Mouse (Mus musculus): ENCODE results near the gene Tcf12. TPM values are rescaled to one million over a fixed set of nuclear protein-coding genes. Genes with fewer than 3 reads are reported as not detected.
A peak's percentile ranks its signal among the peaks of the same experiment; 100 is the strongest.

The Tcf12 gene
- total RNA-seq (2014; rRNA removed) (58.8 and 71.5 TPM in 2 replicates), polyA plus RNA-seq (2015; fragmentation: Nextera tagmentation; extraction: Ambion mirVana) (23.6 and 32.4 TPM in 2 replicates)

DNA sequence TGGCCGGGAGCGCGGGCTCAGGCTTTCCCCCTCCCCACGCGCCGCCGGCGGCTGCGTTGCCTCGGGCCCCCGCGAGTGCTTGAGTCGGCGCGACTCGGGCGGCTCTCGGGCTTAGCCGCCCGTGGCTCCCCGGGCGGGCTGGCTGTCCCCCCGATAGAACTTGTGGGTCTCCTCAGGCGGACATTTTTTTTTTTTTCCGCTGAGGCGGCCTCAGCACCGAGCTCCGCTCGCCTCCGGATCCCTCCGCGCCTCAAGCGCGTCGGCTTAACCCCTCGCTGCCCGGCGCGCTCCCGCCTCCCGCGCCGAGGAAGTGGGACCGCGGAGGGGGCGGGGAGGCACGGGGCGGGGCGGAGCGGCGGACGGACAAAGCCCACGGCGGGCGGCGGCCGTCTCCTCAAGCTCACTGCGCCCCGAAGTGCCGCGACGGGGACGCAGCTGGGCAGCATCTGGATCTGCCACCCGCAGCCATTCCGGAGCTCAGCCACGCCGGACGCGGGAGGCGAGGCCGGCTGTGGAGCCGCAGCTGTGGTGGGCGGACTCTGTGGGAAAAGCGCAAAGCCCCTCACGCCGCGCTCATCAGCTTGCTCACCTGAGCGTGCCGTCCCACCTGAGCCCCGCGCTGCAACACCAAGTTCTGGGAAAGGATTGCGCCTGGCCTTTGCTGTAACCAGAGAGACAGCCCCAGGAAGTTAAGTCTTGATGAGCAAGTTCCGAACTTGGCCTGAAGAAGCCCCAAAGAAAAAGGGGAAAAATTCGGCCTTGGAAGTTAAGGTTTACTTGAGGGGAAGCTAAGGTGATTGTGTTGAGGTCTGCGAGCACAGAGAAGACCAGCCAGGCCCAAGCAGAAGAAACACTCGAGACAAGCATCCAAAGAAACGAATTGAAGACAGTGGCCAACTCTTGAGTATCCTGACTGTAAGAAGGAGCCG lies at the start of gene Tcf12:
TSS of gene Tcf12 (minus strand) at position 250 of the 929 bp plus-strand sequence.
- Histone ChIP-seq H3K4me3 (ENCODE audit: low read depth, low read length) (peak within 1 kb of the TSS; percentile 91), H3K9me3 (ENCODE audit: low read length) (no peaks in the 10 kb centered on the region)
- 3% methylated on average over 85 of the region's 88 CpGs for WGBS

DNA sequence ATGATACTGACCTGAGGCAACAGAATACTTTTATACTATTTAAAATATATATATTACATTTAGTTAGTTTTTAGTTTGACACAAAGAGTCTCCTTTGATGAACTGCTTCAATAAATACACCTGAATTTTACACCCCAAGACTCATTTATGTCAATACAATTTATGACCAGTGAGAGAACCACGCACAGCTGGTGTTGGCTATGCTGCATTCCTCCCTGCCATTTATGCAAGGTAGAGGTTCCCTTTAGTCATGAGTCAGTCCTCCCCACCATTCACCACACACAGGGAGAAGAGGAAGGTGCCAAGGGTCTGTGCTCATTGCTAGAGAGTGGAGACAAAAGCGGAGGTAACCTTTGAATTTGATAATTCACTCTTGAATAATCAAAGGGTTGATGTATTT lies 46.7 kb upstream of the Tcf12 start:
- H3K9ac ChIP-seq: no peak overlapping the region
- H3K4me2 ChIP-seq (ENCODE audit: low read depth): no peak overlapping the region
- no peak for TF ChIP-seq CTCF (IDR thresholded peaks at IDR 0.05; ENCODE audit: low read depth)
- peaks cover 3% of the 10 kb centered on the region; the same call in 1 of the 2 replicates for H3K4me1 ChIP-seq (ENCODE audit: insufficient read depth)
- no peak overlapping the region for H3K27ac ChIP-seq (ENCODE audit: low read depth, low read length)
- H3K36me3 ChIP-seq (ENCODE audit: insufficient read depth): no peaks in the 10 kb centered on the region
- no peaks in the 10 kb centered on the region for H3K9me3 ChIP-seq (ENCODE audit: low read length)
- ATAC-seq (no peak), DNase-seq (no peak)
- WGBS: 75% methylated on average over 2 of the region's 2 CpGs
- no peak overlapping the region for H3K4me3 ChIP-seq (ENCODE audit: low read depth, low read length)
- H3K27me3 ChIP-seq (ENCODE audit: insufficient read depth, low read length): no peaks in the 10 kb centered on the region

More for the DNA sequence above, at the start of gene Tcf12:
- no peak for TF ChIP-seq CTCF (IDR thresholded peaks at IDR 0.05; ENCODE audit: low read depth)
- no peaks in the 10 kb centered on the region for H3K36me3 ChIP-seq (ENCODE audit: insufficient read depth)
- H3K4me2 ChIP-seq (ENCODE audit: low read depth): peak within 1 kb of the TSS; percentile 64
- ATAC-seq: peak; percentile 83
- H3K27ac ChIP-seq (ENCODE audit: low read depth, low read length): peak within 1 kb of the TSS; percentile 95
- H3K27me3 ChIP-seq (ENCODE audit: insufficient read depth, low read length): no peaks in the 10 kb centered on the region
- H3K9ac ChIP-seq: peak within 1 kb of the TSS; percentile 95
- DNase-seq: peak; percentile 96
- H3K4me1 ChIP-seq (ENCODE audit: insufficient read depth): no peaks in the 10 kb centered on the region; the same call in 1 of the 2 replicates

DNA sequence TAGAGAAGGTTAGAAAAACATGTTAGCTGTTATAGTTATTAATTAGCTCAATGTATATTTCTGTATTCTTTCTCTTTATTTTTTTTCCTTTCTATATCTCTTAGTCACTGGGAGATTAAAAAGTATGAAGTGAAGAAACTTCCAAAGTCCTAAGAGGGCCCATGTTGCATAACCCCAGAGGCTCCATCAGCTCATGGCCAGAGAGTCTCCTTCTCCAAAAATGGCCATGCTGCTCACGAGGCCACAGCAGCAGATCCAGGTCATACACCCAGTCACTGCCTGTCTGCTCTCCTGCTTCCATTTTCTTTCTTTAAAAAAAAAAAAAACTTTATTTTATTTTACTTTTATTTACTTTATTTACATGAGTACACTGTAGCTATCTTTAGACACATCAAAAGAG lies 45.4 kb upstream of the Tcf12 start:
- Histone ChIP-seq H3K9me3 (ENCODE audit: low read length) (no peaks in the 10 kb centered on the region), H3K27me3 (ENCODE audit: insufficient read depth, low read length) (no peaks in the 10 kb centered on the region), H3K9ac (no peak overlapping the region), H3K36me3 (ENCODE audit: insufficient read depth) (no peaks in the 10 kb centered on the region), H3K4me1 (ENCODE audit: insufficient read depth) (peaks cover 3% of the 10 kb centered on the region; the same call in 1 of the 2 replicates), H3K27ac (ENCODE audit: low read depth, low read length) (no peak overlapping the region), H3K4me2 (ENCODE audit: low read depth) (no peak overlapping the region), H3K4me3 (ENCODE audit: low read depth, low read length) (no peak overlapping the region)
- ATAC-seq: no peak
- no peak for DNase-seq
- 91% methylated on average over 1 of the region's 1 CpGs for WGBS
- no peak for TF ChIP-seq CTCF (IDR thresholded peaks at IDR 0.05; ENCODE audit: low read depth)

DNA sequence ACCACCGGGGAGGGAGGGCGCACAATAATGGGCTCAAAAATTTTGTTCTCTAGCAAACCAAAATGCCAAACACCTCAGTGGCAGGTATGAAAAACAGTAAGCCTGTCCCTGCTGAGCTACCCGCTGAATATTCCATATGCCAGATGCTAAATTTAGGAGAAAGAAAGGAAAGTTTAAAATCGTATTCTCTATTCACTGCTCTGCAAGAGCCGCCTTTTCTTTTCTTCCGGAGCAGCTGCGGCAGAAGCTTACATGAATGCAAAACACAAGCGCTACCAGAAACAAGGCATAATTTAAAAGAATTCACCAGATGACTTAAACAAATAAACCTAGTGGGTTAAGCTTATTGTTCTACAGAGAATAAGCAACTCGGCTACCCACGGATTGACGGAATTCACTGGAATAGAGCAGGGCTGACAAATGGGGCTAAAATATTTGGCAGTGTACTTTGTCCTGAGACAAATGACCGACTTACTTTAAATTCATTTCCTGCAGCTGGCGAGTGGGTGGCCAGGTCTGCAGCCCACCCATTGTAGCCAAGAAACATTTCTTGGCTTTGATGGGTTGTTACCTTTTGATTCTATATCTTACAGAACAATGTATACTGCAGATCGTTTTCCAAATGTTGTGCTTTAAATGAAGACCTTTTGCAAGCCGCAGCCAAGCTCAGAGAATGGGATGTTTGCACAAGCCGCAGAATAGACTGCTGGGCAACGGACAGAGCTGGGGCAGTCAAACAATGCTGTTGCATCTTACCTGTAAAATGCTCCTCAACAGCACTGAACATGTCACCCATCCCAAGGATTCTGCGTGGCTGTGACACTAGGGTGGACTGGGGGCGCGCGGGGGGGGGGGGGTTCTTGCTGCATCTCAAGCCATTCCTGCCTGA lies 43.8 kb upstream of the Tcf12 start:
- DNase-seq: peak; percentile 61
- peak; percentile 74 for ATAC-seq
- Histone ChIP-seq H3K27me3 (ENCODE audit: insufficient read depth, low read length) (no peaks in the 10 kb centered on the region), H3K27ac (ENCODE audit: low read depth, low read length) (peak overlapping the region; percentile 17; the same call in 1 of the 2 replicates), H3K4me2 (ENCODE audit: low read depth) (peak overlapping the region; percentile 48), H3K4me1 (ENCODE audit: insufficient read depth) (peaks cover 3% of the 10 kb centered on the region; the same call in 1 of the 2 replicates), H3K4me3 (ENCODE audit: low read depth, low read length) (peak overlapping the region; percentile 28), H3K36me3 (ENCODE audit: insufficient read depth) (no peaks in the 10 kb centered on the region), H3K9me3 (ENCODE audit: low read length) (no peaks in the 10 kb centered on the region), H3K9ac (peak overlapping the region; percentile 36)
- WGBS: 14% methylated on average over 21 of the region's 21 CpGs
- TF ChIP-seq CTCF (IDR thresholded peaks at IDR 0.05; ENCODE audit: low read depth): no peak

DNA sequence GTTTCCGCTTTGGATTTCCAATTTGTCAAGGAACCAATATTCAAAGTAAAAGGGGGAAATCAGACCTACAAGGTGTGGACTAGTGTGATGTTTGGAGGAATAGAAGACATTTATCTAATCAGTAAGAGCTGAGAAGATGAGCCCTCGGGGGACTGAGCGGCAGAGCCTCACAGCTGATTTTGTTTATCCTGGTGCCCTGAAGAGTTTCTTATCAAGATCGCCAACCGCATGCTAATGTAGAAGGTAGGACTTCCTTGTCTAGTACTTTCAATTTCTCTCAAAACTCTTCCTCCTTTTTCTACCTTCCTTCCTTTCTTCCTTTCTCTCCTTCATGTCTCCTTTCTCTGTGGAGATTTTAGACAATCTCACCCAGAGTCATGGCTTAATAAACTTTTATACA lies 32.5 kb upstream of the Tcf12 start:
- DNase-seq: no peak
- H3K27ac ChIP-seq (ENCODE audit: low read depth, low read length): no peak overlapping the region
- no peaks in the 10 kb centered on the region for H3K27me3 ChIP-seq (ENCODE audit: insufficient read depth, low read length)
- WGBS: 86% methylated on average over 5 of the region's 5 CpGs
- no peak overlapping the region for H3K4me2 ChIP-seq (ENCODE audit: low read depth)
- H3K9ac ChIP-seq: no peak overlapping the region
- no peaks in the 10 kb centered on the region for H3K4me1 ChIP-seq (ENCODE audit: insufficient read depth)
- no peak overlapping the region for H3K4me3 ChIP-seq (ENCODE audit: low read depth, low read length)
- no peaks in the 10 kb centered on the region for H3K9me3 ChIP-seq (ENCODE audit: low read length)
- TF ChIP-seq CTCF (IDR thresholded peaks at IDR 0.05; ENCODE audit: low read depth): no peak
- no peaks in the 10 kb centered on the region for H3K36me3 ChIP-seq (ENCODE audit: insufficient read depth)
- no peak for ATAC-seq

DNA sequence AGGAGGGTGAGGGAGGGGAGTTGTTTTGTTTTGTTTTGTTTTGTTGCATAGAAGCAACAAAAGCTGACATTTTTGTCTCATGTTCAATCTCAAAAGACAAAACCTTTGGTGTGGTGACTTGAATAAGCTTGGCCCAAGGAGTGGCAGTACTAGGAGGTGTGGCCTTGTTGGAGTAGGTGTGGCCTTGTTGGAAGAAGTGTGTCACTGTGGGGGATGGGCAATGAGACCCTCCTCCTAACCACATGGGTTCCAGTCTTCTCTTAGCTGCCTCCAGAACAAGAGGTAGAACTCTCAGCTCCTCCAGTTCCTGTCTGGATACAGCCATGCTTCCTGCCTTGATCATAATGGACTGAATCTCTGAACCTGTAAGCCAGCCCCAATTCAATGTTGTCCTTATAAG lies 26.2 kb upstream of the Tcf12 start:
- Histone ChIP-seq H3K9me3 (ENCODE audit: low read length) (no peaks in the 10 kb centered on the region), H3K9ac (no peak overlapping the region), H3K27me3 (ENCODE audit: insufficient read depth, low read length) (no peaks in the 10 kb centered on the region), H3K4me2 (ENCODE audit: low read depth) (no peak overlapping the region), H3K27ac (ENCODE audit: low read depth, low read length) (no peak overlapping the region), H3K4me3 (ENCODE audit: low read depth, low read length) (no peak overlapping the region), H3K4me1 (ENCODE audit: insufficient read depth) (no peaks in the 10 kb centered on the region), H3K36me3 (ENCODE audit: insufficient read depth) (no peaks in the 10 kb centered on the region)
- TF ChIP-seq CTCF (IDR thresholded peaks at IDR 0.05; ENCODE audit: low read depth): no peak
- DNase-seq (no peak), ATAC-seq (no peak)

Measured in forebrain, postnatal 0 days (tissue).